ENCODE assay signal across 9 mouse cellular contexts in genomic region chr9:61723021-61723581, GRCm38 (mm10).
DNase-seq lines count a peak whose midpoint lies in the region; ATAC-seq lines count a peak whose summit lies in the region.
"Had no signal": no experiment of that assay in that cellular context is flagged by ENCODE, and none has a peak within 500 bp of the region (broad histone marks: within the 10 kb centered on the region; RNA-seq: fewer than 3 reads in every experiment).

No protein-coding gene starts in this region.

- peak; percentile 12 for DNase-seq in gastrocnemius, adult 18-20 months (ENCODE audit: low spot score)
- no peak for DNase-seq in gastrocnemius, adult 8-10 months (ENCODE audit: low spot score in 2 of 2)
- DNase-seq in adrenal gland, postnatal 36 days: peak; percentile 25 to 54
- DNase-seq in kidney, adult 18-20 months: peak; percentile 54
- peak; percentile 48 for DNase-seq in lung, postnatal 25 days (ENCODE audit: low spot score)
- DNase-seq in natural killer cell, adult 2 months (ENCODE audit: low spot score in 2 of 2): no peak
- no peak for DNase-seq in right cerebral cortex, postnatal 14 days

- no peak for ATAC-seq in granulocyte monocyte progenitor cell, adult 5-6 weeks (replicated peaks; ENCODE audit: poor library complexity, severe bottlenecking)
- ATAC-seq: midbrain, embryonic 15.5 days had no signal

Comparison
In these comparisons a context has a peak if more than half of its experiments do, and no peak if none do; other contexts are left out.
1. DNase-seq: peak in gastrocnemius, adult 18-20 months (single experiment), adrenal gland, postnatal 36 days (2 of 2), kidney, adult 18-20 months (single experiment) and lung, postnatal 25 days (single experiment); none in gastrocnemius, adult 8-10 months (0 of 2), natural killer cell, adult 2 months (0 of 2) and right cerebral cortex, postnatal 14 days (single experiment).